Mouse (Mus musculus) megakaryocyte, adult 5-6 weeks (primary cell): ENCODE data around the gene Arap1. TPM values are rescaled to one million over a fixed set of nuclear protein-coding genes. Genes with fewer than 3 reads are reported as not detected.

Source experiments
- ATAC-seq: 2 replicates; pipeline ENCODE4 v1.8.0; 2016; ENCODE audit warnings: mild to moderate bottlenecking, inconsistent platforms; ENCODE audit not compliant: poor library complexity, severe bottlenecking
- total RNA-seq, 2 experiments: library from RNA; stranded (forward) in 1 of 2; stranded (reverse) in 1 of 2; fragments of 153-499, 151-499 nt in 1 of 2; fragments of 221-1000, 200-1000 nt in 1 of 2; gene quantifications; 2 replicates each; pipeline versions ENCODE4 v1.2.3 to v1.2.4; 2015 to 2017

The Arap1 gene
- total RNA-seq, 2 experiments from 2014 or later, result 152 to 245 TPM

DNA sequence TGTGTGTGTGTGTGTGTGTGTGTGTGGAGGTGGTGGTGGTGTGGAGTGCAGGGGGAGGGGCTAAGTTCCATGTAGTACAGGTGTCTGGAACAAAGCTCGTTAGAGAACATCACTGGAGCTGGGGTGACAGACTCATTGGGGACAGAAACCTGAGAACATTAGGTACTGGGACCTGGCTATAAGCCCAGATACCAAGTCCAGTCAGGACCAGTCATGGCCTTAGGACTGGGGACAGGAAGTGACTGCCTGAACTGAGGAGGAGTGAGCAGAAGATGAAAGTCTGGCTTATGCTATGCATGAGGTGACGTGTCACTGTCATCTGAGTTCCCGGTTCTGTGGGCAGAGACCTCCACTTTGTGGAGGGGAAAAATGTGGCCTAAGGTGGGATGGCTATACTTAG, 12.5 kb downstream of the Arap1 start:
- no peak for ATAC-seq

DNA sequence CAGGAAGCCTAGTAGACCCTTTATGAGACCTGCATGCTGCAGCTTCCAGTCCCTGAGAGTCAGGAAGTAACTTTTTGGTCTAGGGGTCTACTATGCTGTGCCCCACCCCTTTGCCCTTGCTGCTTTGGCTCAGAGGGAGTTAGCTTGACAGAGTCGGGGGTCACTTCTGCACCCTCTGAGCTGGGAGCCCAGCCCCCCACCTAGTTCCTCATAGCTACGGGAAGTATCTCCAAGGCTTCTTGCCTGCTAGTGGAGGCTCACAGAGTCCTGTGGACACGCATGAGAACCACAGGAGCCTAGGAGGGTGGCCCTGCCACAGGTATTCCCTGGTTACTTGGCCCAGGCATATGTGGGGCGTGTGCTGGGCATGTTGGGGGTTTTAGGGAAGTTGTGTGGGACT, 13.2 kb downstream of the Arap1 start:
- peak; percentile 17; the same call in 1 of the 2 replicates for ATAC-seq

DNA sequence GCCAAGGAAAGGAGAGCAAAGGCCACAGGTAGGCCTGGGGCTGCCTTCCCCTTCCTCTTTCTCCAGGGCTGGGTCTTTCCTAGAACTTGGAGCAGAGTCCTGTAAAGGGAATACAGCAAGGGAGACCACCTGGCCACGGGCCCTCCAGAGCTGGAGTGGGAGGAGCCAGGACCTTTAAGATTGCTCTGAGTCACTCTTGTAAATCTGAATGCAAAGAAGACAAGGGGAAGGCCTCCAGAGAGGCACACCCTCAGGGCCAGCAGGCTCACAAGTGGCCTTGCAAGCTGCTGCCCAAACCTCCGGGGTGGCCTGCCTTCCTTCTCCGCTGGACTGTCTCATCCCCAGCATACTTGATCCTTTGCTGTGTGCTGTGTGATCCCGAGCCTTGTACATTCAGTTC, 13.9 kb downstream of the Arap1 start:
- peak; percentile 19 for ATAC-seq

DNA sequence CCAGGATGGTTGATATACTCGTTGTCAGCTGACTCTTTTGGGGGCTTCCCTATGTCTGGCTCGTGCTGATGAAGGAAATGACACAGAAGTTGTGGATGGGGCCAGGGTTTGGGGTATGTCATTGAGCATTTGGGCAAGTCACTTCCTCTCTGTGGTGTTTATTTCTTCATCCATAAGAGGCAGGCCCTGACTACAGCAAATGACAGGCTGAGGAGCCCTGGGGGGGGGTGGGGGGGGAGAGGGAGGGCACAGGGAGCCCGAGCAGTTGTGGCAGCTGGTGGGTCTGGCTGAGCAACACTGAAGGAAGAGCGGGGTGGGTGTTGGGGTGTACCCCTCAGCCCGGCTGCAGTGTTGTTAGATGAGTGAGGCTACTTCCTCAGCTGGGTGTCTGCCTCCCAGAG, 14.9 kb downstream of the Arap1 start:
- peak; percentile 78 for ATAC-seq

DNA sequence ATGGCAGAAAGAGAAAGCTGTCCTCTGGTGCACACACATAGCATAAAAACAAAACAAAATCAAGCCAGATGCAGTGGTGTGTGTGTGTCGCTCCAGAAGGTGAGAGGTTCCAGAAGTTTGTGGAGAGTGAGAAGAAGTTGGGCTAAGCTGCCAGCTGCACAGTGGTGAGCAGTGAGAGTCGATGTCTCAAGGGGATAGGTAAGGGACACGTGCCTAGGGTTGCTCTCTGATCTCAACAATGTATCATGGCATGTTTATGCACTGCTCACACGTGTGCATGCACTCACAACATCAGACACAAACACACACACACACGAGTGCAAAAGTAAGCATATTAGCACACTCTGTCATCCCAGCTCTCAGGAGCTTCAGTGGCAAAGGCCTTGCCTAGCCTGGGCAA, 16.0 kb downstream of the Arap1 start:
- no peak for ATAC-seq

DNA sequence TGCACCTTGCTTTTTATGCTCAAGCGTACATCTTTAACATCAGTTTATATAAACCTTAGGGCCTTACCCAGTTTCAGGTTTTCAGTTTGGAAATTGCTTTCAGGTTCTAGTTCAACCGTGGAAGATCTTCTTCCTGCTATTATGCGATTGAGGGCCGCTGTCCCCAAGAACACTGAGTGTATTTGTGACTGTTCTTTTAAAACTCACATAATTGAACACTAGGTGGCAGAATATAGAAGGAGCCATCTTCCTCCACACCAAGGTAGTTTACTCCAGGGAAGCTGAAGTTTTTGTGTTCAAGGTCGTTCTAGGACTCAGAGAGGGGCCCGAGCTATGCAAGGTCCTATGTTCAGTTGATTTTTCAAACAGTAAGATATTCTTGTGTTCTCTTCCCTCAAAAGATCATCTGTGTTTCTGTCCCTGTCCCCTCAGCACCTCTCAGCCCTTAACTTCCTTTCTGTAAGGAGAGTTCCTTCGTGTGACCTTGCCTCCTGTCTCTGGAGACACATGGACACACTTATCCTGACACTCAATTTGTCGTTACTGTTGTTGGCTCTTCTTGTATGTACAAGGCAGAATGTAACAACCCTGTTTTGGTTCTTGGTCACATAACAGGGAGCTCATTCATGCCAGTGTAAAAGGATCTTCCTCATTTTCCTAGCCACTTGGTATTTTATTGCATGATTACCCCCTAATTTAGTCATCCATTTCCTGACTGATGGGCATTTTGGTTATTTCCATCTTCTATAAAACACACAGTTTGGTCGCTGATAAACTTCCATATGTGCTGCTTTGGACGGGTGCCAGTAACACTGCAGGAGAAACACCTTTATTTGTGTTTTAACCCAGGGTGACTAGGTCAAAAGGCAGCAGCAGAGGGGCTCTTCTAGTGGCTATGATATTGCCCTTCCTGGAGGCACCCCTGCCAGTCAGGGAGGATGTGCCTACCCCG, 20.3 kb downstream of the Arap1 start:
- ATAC-seq, result 0 out of 2 replicates have a peak, but pooled peaks have one; percentile 29

DNA sequence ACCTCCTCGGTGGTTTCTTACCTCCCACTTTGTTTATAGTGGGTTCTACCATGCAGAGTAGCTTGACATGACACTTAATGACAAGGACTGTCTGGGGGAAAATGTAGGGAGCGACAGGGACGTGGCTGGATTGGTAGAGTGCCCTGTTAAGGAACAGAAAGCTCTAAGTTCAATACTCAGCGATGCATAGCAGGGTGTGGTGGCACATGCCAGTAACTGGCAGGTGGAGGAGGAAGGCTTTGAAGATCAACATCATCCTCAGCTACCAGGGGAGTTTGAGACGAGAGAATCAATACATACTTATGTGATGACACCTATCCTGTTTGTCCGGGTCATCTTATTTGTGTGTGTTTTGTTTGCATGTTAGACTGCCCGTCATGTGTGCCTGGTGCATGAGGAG, 21.8 kb downstream of the Arap1 start:
- no peak for ATAC-seq

DNA sequence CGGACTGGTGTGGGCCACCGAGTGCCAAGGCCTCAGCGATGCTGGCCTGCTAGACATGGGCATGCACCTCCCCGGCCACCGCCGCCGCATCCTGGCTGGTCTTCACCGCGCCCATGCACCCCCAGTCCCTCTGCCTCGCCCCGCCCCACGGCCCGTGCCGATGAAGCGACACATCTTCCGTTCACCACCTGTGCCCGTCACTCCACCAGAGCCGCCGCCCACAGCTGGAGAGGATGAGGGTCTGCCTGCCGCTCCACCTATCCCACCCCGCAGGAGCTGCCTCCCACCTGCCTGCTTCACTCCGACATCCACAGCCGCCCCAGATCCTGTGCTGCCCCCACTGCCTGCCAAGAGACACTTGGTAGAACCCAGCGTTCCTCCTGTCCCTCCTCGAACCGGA, 25.2 kb downstream of the Arap1 start:
- ATAC-seq, result no peak

DNA sequence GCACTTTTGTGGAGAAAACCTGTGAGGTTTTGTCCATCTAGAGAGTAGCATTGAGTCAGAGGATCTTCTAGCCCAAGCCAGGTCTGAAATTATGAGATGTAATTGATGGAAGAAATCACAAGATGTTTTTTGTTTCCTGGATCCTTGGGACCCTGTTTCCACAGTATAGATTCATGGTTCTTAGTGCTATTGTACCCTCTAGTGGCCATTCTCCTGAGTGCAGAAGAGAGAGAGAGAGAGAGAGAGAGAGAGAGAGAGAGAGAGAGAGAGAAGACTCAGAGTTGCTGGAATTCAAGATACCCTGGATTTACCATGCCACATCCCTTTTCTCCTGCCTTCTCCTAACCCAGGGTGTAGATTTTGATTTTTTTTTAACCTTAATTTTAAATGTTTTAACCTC, 26.3 kb downstream of the Arap1 start:
- 0 out of 2 replicates have a peak, but pooled peaks have one; percentile 20 for ATAC-seq

DNA sequence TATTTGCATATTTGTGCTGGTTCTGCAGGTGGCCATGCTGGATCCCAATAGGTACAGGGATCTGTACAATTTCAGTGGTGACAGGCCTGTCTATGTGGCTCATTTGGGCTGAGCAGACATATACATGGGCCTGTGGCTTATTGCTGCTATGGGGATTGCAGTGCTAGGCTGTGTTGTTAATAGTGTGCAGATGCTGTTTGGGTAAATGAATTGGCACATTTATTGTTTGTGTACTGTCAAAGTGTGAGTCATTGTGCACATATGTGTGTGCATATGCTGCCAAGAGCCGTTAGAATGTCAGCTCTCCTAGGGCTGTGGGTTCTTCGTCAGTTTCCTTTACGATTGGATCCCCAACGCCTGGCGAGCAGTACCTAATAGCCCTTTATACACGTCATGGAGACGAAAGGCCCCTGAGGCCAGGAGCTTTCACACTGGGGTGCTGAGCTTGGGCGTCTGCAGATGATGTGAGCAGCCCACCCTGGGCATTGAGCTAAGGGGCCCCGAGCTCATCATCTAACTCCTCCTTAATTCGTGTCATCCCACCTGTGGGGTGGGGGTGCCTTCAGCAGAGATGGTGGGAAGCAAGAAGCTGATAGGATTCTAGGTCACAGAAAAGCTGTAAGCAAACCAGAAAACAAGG, 29.0 kb downstream of the Arap1 start:
- no peak for ATAC-seq

DNA sequence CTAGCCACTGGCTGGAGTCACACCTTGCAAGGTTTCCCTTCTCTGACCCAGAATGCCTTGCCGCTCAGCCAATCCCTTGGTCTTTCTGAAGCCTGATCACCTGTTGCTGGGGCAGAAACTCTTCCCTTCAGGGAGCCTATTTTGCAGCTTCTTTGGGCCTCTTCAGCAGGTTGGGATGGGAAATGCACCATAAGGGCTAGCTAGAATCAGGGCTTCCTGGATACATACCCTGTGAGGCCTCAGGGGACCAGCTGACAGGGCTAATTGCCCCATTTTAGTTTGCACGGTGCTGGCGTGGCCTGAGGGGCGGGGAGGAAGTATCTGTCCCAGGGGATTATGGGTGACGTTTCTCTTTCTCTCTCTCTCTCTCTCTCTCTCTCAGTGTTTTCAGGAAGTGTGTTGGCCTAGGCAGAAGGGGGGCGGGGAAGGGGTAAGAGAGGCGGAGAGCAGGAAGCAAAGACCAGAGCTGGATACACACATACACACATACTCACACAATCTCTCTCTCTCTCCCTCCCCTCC, 29.9 kb downstream of the Arap1 start:
- ATAC-seq, result peak; percentile 70

DNA sequence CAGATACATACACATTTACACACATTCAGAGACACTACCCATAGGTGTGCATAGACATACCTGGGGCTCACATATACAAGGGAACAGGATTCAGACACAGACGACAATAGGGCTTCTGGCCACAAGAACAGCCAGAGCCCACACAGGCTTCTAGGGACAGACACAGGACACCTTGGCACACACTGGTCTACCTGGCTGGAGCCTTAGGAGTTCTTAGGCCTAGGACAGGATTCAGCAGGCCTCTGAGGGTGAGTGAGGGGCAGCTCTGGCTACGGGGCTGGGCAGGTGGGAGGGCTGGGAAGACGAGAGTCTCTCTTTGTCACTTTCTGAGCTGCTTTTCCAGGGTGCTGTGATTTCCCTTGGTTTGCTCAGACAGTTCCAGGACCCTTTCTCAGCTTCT, 30.4 kb downstream of the Arap1 start:
- no peak for ATAC-seq

DNA sequence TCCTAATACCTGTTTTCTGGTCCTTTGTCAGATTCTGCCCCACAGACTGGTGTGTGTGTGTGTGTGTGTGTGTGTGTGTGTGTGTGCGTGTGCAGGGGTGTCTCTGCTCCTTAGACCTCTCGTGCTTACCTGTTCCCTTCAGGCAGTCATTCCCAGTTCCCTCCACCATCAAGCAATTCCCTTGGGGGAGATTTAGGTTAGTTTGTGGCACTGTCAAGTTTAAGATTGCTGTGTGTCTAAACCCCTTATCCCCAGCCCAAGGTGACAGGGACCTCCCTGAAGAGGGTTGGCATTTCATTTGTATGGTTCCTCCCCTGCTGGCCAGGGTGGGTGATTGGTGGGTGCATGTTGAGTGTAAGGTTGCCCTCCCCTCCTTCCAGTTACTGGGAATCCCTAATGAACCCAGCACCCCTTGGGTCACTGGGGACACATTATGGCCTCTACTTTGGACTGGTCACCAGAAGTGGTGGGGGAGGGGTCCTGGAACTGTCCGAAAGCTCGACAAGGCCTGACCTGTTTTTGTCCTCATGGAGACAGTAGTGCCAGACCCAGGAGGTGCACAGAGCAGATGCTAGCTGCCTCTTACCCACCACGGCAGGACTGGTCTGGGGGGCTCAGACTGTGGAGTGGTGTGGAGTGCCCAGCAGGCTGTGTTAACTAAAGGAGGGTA, 31.1 kb downstream of the Arap1 start:
- no peak for ATAC-seq

DNA sequence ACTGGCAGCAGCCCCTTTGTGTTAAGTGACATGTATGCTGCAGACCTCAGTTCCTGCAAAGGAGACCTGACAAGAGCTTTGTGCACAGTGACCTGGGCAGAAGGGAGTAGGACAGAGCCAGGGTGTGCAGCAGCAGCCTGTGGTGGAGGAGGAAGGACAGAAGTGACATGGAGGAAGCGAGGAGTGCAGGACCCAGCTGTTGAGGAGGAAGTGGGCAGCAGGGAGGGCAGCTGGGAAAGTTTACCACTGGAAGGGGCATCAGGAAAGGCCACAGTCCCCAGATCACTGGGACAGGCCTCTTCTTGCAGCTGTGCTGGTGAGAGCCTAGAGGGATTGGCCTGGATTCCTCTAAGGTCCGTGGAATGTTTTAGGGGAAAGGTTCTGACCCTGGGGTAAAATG, 31.9 kb downstream of the Arap1 start:
- ATAC-seq, result no peak

DNA sequence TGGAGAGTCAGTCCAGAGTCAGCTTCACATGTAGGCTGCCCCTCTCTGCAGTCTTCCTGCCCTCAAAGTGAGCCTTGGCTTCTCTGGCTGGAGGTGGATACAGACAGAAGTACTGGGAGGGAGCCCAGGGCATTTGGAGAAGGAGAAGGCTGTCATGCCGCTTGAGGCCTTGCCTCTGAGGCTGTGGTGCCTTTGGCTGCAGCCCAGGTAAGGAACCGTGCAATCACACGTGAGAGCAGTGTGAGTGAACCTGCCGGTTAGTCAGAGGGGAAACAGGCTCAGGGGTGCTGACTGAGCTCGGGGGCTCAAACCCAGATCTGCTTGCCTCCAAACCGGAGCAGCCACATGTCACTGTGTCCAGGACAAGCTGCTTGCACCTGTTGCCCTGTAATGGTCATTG, 33.6 kb downstream of the Arap1 start:
- no peak for ATAC-seq

DNA sequence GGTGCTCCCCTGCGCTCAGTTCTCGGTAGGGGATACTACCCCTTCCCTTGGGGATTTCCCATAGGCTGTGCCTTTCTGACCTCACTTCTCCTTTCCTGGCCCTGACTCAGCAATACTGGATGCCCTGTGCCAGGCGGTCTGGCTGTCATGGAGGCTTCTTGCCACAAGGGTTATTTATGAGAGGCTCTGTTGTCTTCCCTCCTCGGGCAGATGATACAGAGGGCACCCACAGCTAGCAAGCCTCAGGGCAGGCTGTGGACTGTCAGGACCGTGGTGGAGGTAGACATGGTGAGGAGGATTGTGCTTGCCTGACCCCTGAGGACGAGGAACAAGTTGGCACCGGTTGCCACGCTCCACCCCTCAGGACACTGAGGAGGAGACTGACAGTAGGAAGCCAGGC, 34.5 kb downstream of the Arap1 start:
- peak; percentile 71 for ATAC-seq

DNA sequence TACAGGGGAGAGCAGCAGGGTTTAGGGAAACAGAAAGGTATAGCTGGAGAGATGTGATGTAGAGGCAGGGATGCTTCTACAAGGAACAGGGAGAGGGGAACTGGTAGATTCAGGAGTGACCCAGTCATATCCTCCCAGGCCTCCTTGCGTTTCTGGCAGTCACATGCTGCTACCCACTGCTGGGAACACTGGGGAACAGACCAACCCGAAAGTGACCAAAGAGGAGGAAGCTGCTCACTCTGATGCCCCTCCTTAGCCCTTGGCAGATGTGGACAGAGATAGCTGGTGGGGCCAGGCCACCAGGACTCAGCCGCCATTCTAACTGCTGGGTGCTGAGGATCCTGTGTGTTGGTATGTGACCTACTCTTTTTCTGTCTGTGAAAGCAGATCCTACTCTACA, 35.9 kb downstream of the Arap1 start:
- peak; percentile 53 for ATAC-seq

DNA sequence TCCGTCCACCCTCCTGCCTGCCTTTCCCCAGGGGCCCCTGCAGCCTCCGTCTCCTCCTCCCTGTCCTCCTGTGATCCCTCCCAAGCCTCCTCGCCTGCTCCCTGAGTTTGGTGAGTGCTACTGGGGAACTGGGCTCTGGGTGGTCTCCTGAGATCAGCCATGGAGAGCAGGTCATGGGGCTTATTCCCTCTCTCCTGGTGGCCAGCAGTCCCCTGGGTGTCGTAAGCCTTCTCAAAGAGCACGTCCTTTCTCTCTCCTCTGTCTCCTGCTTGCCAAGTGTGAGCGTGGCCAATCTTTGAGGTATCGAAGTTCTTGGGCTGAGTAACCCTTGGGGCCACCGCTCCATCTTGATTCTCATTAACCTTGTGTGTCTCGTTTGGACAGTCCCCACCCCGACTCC, 37.1 kb downstream of the Arap1 start:
- ATAC-seq, result no peak

DNA sequence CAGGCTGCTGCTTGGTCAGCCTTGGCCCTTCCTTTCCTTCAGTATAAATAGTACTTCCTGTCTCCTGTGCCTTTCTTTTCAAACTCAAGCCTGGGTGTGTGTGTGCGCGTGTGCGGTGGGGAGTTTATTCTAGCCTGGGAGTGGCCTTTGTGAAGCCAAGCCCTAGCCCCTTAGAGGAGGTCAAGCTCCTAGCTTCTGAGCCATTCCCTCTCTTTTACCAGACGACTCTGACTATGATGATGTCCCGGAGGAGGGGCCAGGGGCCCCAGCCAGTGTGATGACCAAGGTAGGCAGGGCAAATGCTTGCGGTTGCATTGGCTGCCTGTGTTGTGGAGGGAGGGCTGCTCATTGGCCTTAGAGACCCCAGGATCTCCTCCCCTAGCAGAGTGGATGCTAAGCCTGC, 37.5 kb downstream of the Arap1 start:
- ATAC-seq, result no peak

DNA sequence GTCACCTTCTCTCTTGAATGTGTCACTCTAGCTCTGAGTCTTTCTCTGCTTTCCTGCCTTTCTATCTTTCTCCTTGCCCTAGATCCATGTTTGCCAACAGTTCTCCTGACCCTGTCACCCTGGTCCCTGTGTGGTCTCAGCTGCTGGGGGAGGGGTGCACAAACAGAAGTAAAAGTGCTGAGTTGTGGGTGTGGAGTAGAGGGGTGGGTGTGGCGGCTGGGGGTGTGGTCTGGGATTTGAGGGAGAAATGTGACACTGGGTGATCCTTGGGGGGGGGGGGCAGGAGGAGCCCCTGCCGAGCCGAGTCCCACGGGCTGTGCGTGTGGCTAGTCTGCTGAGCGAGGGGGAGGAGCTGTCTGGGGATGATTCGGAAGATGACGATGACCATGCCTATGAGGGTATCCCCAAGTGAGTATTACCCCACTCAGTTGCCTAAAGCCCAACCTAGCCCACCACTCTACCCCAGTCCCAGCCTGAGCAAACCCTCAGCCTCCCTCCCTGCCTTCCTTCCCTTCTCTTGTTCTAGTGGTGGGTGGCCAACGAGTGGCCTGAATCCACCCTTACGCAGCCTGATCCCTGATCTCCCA, 38.1 kb downstream of the Arap1 start:
- no peak for ATAC-seq

DNA sequence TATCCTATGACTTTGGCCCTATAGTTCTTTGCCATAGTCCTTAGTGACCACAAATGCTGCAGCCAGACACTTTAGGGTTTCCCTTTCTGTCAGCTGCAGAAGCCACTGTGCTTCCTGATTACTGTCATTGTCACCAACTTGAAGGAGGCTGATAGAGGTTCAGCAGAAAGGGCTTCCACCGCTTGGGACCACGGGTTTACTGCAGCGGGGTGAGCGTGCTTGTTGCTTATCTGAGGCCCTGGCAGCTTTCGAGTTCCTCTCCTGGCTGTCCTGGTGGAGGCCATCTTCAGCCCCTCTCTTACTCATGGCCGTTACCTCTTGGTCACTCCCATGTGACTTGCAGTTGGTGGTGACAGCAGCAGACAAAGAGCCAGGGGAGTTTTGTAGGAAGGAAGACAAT, 41.4 kb downstream of the Arap1 start:
- ATAC-seq, result no peak
